Mouse (Mus musculus) intestine, embryonic 15.5 days (tissue): Measurements from ENCODE around the gene Cxcl9. TPM values are rescaled to one million over a fixed set of nuclear protein-coding genes. Genes with fewer than 3 reads are reported as not detected.

ENCODE experiments used
- ATAC-seq: fragments of 200-750 bp; cut with Nextera tagmentation; 2 replicates; pipeline ENCODE4 v1.8.0; 2017; ENCODE audit warnings: moderate TSS enrichment, moderate library complexity
- H3K27ac ChIP-seq: fragments of 300-500 bp; sonication (generic); 2 replicates; pipeline ENCODE4 v1.5.1; 2015; ENCODE audit warnings: mild to moderate bottlenecking, inconsistent platforms
- H3K27me3 ChIP-seq: fragments of 300-500 bp; sonication (generic); replicated peaks from 2 replicates; pipeline ENCODE4 v1.6.1; 2015; ENCODE audit warnings: inconsistent platforms
- H3K36me3 ChIP-seq: fragments of 300-500 bp; sonication (generic); 2 replicates; pipeline ENCODE4 v1.6.1; 2015; ENCODE audit warnings: inconsistent platforms
- H3K4me1 ChIP-seq: fragments of 300-500 bp; sonication (generic); replicated peaks from 2 replicates; pipeline ENCODE4 v1.6.1; 2015; ENCODE audit warnings: inconsistent platforms
- H3K4me2 ChIP-seq: fragments of 300-500 bp; sonication (generic); replicated peaks from 2 replicates; pipeline ENCODE4 v1.6.1; 2015; ENCODE audit warnings: mild to moderate bottlenecking, inconsistent platforms
- H3K4me3 ChIP-seq: fragments of 300-500 bp; sonication (generic); replicated peaks from 2 replicates; pipeline ENCODE4 v1.5.1; 2015; ENCODE audit warnings: inconsistent platforms
- H3K9ac ChIP-seq: fragments of 300-500 bp; sonication (generic); 2 replicates; pipeline ENCODE4 v1.6.1; 2015; ENCODE audit warnings: inconsistent platforms
- H3K9me3 ChIP-seq: fragments of 300-500 bp; sonication (generic); 2 replicates; pipeline ENCODE4 v1.6.1; 2016; ENCODE audit warnings: inconsistent platforms
- WGBS: fragments of 180-500 bp; shearing (Covaris S2); methylation state at CpG from one replicate; pipeline ENCODE4 v1.1.7; 2015; 5-methylcytosine and 5-hydroxymethylcytosine counted together
- polyA plus RNA-seq: library from polyadenylated mRNA; unstranded; fragments of >200 nt; fragmentation: Nextera tagmentation; extraction: Ambion mirVana; gene quantifications from 2 replicates; pipeline ENCODE4 v1.2.1, GENCODE M21; 2015

Gene Cxcl9
- 0.20 TPM in 1 of 2 replicates, not detected in the other for polyA plus RNA-seq

GRCm38 (mm10) chr5:92327929-92328328, at the start of gene Cxcl9:
TSS of gene Cxcl9 (minus strand) at chr5:92328079.
- no peaks in the 10 kb centered on the region for H3K9me3 ChIP-seq
- H3K4me3 ChIP-seq: no peak within 1 kb of the TSS
- 73% methylated on average over 7 of the region's 7 CpGs for WGBS
- no peak within 1 kb of the TSS for H3K9ac ChIP-seq
- H3K4me2 ChIP-seq: no peak within 1 kb of the TSS
- H3K36me3 ChIP-seq: no peaks in the 10 kb centered on the region
- H3K4me1 ChIP-seq: 0 out of 2 replicates have a peak, but pooled peaks cover 9% of the 10 kb centered on the region
- no peak within 1 kb of the TSS for H3K27ac ChIP-seq
- ATAC-seq: no peak
- no peaks in the 10 kb centered on the region for H3K27me3 ChIP-seq

- no peaks in the 10 kb centered on the region for H3K9me3 ChIP-seq
- H3K27ac ChIP-seq: no peak overlapping the region
- H3K4me1 ChIP-seq: peaks cover 14% of the 10 kb centered on the region; the same call in 1 of the 2 replicates
- H3K9ac ChIP-seq: no peak overlapping the region
- peak; percentile 46; the same call in 1 of the 2 replicates for ATAC-seq
- 11% methylated on average over 13 of the region's 13 CpGs for WGBS
- H3K4me2 ChIP-seq: peak overlapping the region; percentile 35
- no peaks in the 10 kb centered on the region for H3K27me3 ChIP-seq
- H3K36me3 ChIP-seq: no peaks in the 10 kb centered on the region
- H3K4me3 ChIP-seq: no peak overlapping the region
Observed at GRCm38 (mm10) chr5:92376795-92377405, 49.0 kb upstream of the Cxcl9 start.

- no peak overlapping the region for H3K4me3 ChIP-seq
- peaks cover 20% of the 10 kb centered on the region; the same call in 1 of the 2 replicates for H3K4me1 ChIP-seq
- no peaks in the 10 kb centered on the region for H3K36me3 ChIP-seq
- no peak for ATAC-seq
- H3K9me3 ChIP-seq: no peaks in the 10 kb centered on the region
- H3K4me2 ChIP-seq: no peak overlapping the region
- H3K27ac ChIP-seq: no peak overlapping the region
- H3K27me3 ChIP-seq: no peaks in the 10 kb centered on the region
- WGBS: 74% methylated on average over 17 of the region's 17 CpGs
- H3K9ac ChIP-seq: no peak overlapping the region
Observed at GRCm38 (mm10) chr5:92375368-92375767, 47.5 kb upstream of the Cxcl9 start.

GRCm38 (mm10) chr5:92374721-92375142, 46.9 kb upstream of the Cxcl9 start:
- no peak for ATAC-seq
- H3K9ac ChIP-seq: no peak overlapping the region
- H3K36me3 ChIP-seq: no peaks in the 10 kb centered on the region
- no peak overlapping the region for H3K4me2 ChIP-seq
- H3K9me3 ChIP-seq: no peaks in the 10 kb centered on the region
- H3K4me3 ChIP-seq: no peak overlapping the region
- H3K27ac ChIP-seq: no peak overlapping the region
- H3K27me3 ChIP-seq: no peaks in the 10 kb centered on the region
- WGBS: 34% methylated on average over 6 of the region's 6 CpGs
- H3K4me1 ChIP-seq: peaks cover 21% of the 10 kb centered on the region; the same call in 1 of the 2 replicates

- Histone ChIP-seq H3K27me3 (no peaks in the 10 kb centered on the region), H3K27ac (no peak overlapping the region), H3K9me3 (no peaks in the 10 kb centered on the region), H3K4me3 (no peak overlapping the region), H3K4me1 (peaks cover 25% of the 10 kb centered on the region; the same call in 1 of the 2 replicates), H3K36me3 (no peaks in the 10 kb centered on the region), H3K9ac (no peak overlapping the region), H3K4me2 (no peak overlapping the region)
- WGBS: 10% methylated on average over 2 of the region's 2 CpGs
- ATAC-seq: no peak
Observed at GRCm38 (mm10) chr5:92372605-92373004, 44.7 kb upstream of the Cxcl9 start.

GRCm38 (mm10) chr5:92371361-92371976, 43.6 kb upstream of the Cxcl9 start:
- H3K4me3 ChIP-seq: no peak overlapping the region
- no peak for ATAC-seq
- no peaks in the 10 kb centered on the region for H3K36me3 ChIP-seq
- H3K4me2 ChIP-seq: no peak overlapping the region
- peak overlapping the region; percentile 48; the same call in 1 of the 2 replicates for H3K27ac ChIP-seq
- H3K9me3 ChIP-seq: no peaks in the 10 kb centered on the region
- no peak overlapping the region for H3K9ac ChIP-seq
- WGBS: 85% methylated on average over 14 of the region's 14 CpGs
- H3K27me3 ChIP-seq: no peaks in the 10 kb centered on the region
- peaks cover 15% of the 10 kb centered on the region; the same call in 1 of the 2 replicates for H3K4me1 ChIP-seq

GRCm38 (mm10) chr5:92370891-92371290, 43.0 kb upstream of the Cxcl9 start:
- no peak overlapping the region for H3K4me2 ChIP-seq
- no peak overlapping the region for H3K9ac ChIP-seq
- peaks cover 18% of the 10 kb centered on the region; the same call in 1 of the 2 replicates for H3K4me1 ChIP-seq
- H3K4me3 ChIP-seq: no peak overlapping the region
- H3K27me3 ChIP-seq: no peaks in the 10 kb centered on the region
- no peak for ATAC-seq
- no peaks in the 10 kb centered on the region for H3K9me3 ChIP-seq
- no peaks in the 10 kb centered on the region for H3K36me3 ChIP-seq
- H3K27ac ChIP-seq: peak overlapping the region; percentile 48; the same call in 1 of the 2 replicates
- 56% methylated on average over 6 of the region's 6 CpGs for WGBS

GRCm38 (mm10) chr5:92370392-92370791, 42.5 kb upstream of the Cxcl9 start:
- H3K4me1 ChIP-seq: peaks cover 18% of the 10 kb centered on the region; the same call in 1 of the 2 replicates
- H3K36me3 ChIP-seq: no peaks in the 10 kb centered on the region
- ATAC-seq: no peak
- no peak overlapping the region for H3K4me3 ChIP-seq
- H3K4me2 ChIP-seq: no peak overlapping the region
- H3K27me3 ChIP-seq: no peaks in the 10 kb centered on the region
- H3K27ac ChIP-seq: no peak overlapping the region
- H3K9ac ChIP-seq: no peak overlapping the region
- 57% methylated on average over 6 of the region's 6 CpGs for WGBS
- H3K9me3 ChIP-seq: no peaks in the 10 kb centered on the region

- H3K36me3 ChIP-seq: no peaks in the 10 kb centered on the region
- 58% methylated on average over 13 of the region's 13 CpGs for WGBS
- no peaks in the 10 kb centered on the region for H3K27me3 ChIP-seq
- 0 out of 2 replicates have a peak, but pooled peaks have one; percentile 41 for ATAC-seq
- no peak overlapping the region for H3K4me3 ChIP-seq
- peaks cover 18% of the 10 kb centered on the region; the same call in 1 of the 2 replicates for H3K4me1 ChIP-seq
- H3K27ac ChIP-seq: no peak overlapping the region
- H3K4me2 ChIP-seq: no peak overlapping the region
- no peaks in the 10 kb centered on the region for H3K9me3 ChIP-seq
- no peak overlapping the region for H3K9ac ChIP-seq
Observed at GRCm38 (mm10) chr5:92369151-92369994, 41.5 kb upstream of the Cxcl9 start.

GRCm38 (mm10) chr5:92368392-92368791, 40.5 kb upstream of the Cxcl9 start:
- Histone ChIP-seq H3K9me3 (no peaks in the 10 kb centered on the region), H3K27ac (no peak overlapping the region), H3K4me2 (no peak overlapping the region), H3K4me3 (no peak overlapping the region), H3K27me3 (no peaks in the 10 kb centered on the region), H3K4me1 (peaks cover 16% of the 10 kb centered on the region; the same call in 1 of the 2 replicates), H3K9ac (no peak overlapping the region), H3K36me3 (no peaks in the 10 kb centered on the region)
- ATAC-seq: no peak
- WGBS: 61% methylated on average over 10 of the region's 10 CpGs

GRCm38 (mm10) chr5:92366565-92366964, 38.7 kb upstream of the Cxcl9 start:
- no peaks in the 10 kb centered on the region for H3K9me3 ChIP-seq
- WGBS: 37% methylated on average over 6 of the region's 6 CpGs
- no peak overlapping the region for H3K4me3 ChIP-seq
- peak; percentile 67 for ATAC-seq
- no peaks in the 10 kb centered on the region for H3K27me3 ChIP-seq
- no peak overlapping the region for H3K27ac ChIP-seq
- H3K36me3 ChIP-seq: no peaks in the 10 kb centered on the region
- H3K4me1 ChIP-seq: peaks cover 16% of the 10 kb centered on the region; the same call in 1 of the 2 replicates
- no peak overlapping the region for H3K9ac ChIP-seq
- H3K4me2 ChIP-seq: peak overlapping the region; percentile 42; the same call in 1 of the 2 replicates

GRCm38 (mm10) chr5:92365146-92365705, 37.3 kb upstream of the Cxcl9 start:
- Histone ChIP-seq H3K4me3 (no peak overlapping the region), H3K27me3 (no peaks in the 10 kb centered on the region), H3K36me3 (no peaks in the 10 kb centered on the region), H3K9me3 (no peaks in the 10 kb centered on the region), H3K27ac (no peak overlapping the region), H3K9ac (no peak overlapping the region), H3K4me2 (no peak overlapping the region), H3K4me1 (peaks cover 7% of the 10 kb centered on the region; the same call in 1 of the 2 replicates)
- ATAC-seq: no peak
- WGBS: 79% methylated on average over 11 of the region's 11 CpGs
